Mouse (Mus musculus) T-helper 1 cell (primary cell): ENCODE data around the gene Abcd1.
"Not testable (repeated sequence)": the region's sequence is repeated elsewhere in the genome, so short reads cannot be mapped to it uniquely, and the experiment has no call there.

Experiments
- in situ Hi-C: fragments of 300-600 bp; cut with MboI, MseI; formaldehyde crosslinking; loops from one replicate; pipeline ENCODE4 v1.15.1; 2025; ENCODE audit warnings: high pct_unique_total_duplicates

Gene Abcd1

DNA sequence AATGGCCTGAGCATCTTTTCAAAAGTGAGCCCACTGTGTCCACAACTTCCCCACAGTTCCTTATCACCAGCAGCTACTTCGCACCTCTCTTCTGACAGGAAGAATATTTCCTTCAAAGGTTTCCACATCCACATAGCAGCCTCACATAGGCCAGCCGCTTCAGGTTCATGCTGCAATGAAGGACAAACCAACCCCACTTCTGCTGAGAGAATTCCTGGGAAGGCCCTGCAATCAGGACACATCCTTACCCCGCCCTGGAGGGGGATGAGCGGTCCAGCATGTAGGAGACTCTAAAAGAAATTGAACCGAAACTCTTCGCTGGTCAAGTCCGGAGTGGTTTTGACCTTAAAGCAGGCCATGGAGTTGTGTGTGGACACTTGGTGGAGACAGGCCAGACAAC, 23.4 kb downstream of the Abcd1 start:
- in situ Hi-C loops = not testable (repeated sequence)

DNA sequence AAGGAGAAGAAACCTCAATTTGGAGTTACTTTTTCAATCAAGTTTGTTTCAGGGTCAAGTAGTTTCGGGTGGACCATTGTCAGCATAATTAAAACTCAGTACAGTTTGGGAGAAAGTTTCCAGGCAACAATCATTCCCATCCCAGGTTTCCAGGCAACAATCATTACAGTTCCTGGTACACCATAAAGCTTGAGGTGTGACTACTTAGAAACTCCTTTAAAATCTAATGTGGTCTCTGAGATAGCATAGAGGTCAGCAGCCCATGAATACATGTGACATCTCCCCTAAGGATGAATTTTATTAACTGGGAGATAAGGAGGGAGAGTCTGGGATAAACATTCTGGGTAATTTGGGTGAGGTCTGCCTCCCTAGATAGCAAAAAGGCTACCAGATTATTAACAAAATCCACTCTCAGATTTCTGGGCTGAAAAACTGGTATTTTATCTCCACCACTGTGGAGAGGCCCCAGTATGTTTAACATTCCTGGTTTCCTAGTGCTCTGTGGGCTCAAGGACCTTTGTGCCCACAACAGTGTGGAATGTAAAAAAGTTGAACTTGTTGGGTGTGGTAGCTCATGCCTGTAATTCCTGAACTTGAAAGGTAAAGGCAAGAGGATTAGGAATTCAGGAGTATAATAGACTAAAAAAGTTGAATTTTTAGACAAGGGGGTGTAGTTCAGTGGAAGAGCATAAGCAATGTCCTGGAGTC, 28.5 kb downstream of the Abcd1 start:
- in situ Hi-C loops = no loop called here

DNA sequence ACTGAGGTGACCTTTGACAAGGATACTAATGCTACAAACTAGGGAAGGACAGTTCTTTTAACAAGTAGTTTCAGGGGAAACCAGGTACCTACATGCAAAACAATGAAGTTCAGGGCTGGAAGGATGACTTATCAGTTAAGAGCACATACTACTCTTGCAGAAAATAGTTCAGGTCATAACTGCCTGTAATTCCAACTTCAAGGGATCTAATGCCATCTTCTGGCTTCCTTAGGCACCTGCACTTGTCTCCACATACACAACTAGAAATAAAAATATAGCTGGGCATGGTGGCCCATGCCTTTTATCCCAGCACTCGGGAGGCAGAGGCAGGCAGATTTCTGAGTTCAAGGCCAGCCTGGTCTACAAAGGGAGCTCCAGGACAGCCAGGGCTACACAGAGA, 32.6 kb downstream of the Abcd1 start:
- in situ Hi-C loops = no loop called here

DNA sequence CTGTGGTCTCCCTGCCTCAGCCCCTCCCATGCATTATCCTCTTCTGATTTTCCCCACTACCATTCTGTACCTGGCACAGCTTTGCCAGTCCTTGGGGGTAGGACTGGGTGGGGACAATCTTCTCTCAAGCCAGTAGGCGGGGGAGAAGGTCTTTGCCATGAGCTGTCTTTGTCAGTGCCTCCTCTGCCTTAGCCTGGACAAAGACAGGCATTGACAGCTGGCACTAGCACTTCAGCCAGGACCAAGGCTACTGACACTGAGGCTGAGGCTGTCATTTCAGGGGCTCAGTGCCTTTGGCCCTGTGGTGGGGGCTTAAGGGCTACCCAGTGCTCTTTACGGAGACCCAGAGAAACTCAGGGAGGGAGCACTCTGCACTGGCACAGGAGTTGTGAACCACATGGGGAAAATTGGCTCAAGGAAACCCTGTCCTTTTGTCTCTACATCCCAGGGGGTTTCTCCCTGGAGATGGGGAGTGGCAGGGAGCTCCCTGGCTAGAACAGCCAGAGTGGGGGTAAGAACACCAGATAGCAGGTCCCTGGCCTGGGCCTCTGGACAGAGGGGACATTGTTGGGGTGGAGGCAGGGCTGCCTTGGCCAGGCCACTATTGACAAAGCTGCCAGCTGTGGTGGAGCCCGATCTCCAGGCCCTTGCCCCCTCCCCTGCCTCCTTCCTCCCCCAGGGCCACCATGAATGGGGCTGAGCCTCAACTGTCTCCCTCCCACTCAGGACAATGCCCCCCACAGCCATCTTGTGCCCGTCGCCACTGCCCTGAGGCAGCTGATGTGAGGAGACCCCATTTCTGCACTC, 40.1 kb downstream of the Abcd1 start, which contains the start of gene Plxnb3:
Plxnb3 (plus strand) TSS at position 757 of the 807 bp plus-strand sequence.
- in situ Hi-C loops = no loop called here

DNA sequence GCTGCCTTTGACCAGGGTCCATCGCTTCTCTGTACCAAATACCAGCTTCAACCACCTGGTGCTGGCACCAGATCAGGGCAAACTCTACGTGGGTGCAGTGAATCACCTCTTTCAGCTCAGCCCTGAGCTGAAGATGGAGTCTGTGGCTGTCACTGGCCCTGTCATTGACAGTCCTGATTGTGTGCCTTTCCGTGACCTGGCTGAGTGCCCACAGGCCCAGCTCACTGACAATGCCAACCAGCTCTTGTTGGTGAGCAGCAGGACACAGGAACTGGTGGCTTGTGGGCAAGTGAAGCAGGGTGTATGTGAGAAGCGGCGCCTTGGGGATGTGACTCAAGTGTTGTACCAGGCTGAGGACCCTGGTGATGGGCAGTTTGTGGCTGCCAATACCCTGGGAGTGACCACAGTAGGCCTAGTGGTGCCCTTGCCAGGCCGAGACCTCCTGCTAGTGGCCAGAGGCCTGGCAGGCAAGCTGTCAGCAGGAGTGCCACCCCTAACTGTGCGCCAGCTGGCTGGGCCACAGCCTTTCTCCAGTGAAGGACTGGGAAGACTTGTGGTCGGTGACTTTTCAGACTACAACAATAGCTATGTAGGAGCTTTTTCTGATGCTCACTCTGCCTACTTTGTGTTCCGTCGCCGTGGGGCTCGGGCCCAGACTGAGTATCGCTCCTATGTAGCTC, 42.4 kb downstream of the Abcd1 start:
- in situ Hi-C loops = no loop called here

DNA sequence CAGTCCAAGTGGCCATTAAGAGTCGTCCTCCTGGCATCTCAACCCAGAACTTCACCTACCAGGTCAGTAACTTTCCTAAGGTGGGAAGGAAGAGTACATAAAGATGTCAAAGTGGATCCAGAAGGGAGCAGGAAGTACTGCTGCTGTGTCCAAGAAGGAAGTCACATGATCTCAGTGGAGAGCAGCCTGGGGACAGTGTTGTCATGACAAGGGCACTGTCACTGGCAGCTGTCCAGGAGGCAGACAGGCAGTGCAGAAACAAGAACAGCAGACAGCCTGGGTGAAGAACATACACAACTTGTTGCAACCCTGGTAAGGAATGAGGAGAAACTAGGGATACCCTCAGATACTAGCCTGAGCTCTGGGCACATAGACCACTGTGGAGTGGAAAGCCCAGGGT, 48.9 kb downstream of the Abcd1 start:
- in situ Hi-C loops = no loop called here

DNA sequence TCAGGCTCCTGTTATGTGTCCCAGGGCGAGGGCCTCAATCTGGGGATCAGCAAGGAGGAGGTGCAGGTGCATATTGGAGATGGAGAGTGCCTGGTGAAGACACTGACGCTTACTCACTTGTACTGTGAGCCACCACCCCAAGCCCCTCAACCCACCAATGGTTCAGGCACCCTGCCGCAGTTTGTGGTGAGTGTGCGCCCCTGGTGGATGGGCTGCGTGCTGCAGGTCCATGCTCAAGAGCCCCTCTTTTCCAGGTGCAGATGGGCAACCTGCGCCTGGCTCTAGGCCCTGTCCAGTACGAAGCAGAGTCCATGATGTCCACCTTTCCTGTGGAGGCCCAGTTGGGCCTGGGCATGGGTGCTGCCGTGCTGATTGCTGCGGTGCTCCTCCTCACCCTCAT, 50.9 kb downstream of the Abcd1 start:
- in situ Hi-C loops = no loop called here

DNA sequence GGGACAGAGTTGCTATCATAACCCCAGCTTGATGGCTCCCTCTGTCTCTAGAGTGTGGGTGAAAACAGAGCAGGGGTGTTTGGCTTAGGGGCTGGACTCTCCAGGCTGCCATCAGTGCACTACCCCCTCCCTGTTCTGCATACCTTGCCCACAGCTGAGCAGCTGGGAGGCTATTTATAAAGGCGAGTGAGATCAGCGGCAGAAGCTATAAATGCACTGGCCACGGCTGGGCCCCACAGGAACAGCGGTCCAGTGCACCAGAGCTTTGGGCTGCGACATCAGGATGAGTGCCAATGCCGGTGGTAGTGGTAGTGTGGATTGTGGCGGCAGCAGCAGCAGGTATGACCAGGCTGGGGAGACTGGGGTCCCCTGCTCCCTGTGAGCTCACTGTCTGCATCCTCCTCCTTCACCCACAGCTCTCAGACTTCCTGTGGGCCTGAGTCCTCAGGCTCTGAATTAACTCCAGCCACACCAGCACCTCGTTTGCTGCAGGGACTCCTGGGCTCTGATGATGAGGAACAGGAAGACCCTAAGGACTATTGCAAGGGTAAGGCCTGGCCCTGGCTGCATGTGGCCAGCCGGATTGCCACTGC, 57.9 kb downstream of the Abcd1 start, which contains the start of gene Srpk3:
Srpk3 (plus strand) TSS at position 238 of the 593 bp plus-strand sequence.
- in situ Hi-C loops = no loop called here

DNA sequence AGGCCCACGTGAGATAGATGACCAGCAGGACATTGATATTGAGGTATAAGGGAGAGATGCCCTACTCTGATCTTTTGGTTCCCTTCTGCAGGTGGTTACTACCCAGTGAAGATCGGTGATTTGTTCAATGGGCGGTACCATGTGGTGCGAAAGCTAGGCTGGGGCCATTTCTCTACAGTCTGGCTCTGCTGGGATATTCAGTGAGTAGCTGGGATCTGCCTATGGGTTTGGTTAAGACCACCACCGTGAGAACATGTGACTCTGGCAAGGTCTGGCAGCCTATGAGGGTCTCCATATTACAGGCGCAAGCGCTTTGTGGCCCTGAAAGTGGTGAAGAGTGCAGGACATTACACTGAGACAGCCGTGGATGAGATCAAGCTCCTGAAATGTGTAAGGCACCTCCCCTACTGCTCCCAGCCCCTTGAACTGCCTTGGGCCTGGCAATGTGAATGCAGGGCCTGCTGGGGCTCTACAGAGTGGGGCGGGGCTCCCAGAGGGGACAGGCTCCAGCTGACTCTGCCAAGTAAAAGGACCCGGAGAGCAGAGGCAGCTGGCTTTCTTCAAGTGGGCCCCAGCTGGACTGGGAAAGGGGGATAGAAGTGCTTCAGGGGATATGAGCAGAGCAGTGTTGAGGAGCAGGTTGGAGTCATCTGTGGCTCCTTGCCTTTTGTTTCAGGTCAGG, 58.5 kb downstream of the Abcd1 start:
- in situ Hi-C loops = no loop called here

DNA sequence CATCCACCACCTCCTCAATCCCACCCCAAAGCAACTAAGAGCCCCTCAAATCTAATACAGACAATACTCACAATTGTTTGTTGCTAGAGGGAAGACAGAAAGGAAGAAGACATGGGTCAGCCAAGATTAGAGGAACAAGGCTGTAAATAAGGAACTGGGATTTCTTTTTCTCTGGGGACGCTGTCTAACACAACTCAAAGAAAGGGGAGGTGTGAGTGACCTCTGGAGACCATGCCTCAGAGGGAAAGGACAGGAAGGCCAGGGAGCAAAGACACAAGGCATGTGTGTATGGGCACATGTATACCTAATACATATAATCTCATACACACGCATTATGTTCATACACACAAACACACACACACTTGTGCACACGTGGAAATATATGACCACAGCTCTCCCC, 65.8 kb downstream of the Abcd1 start:
- in situ Hi-C loops = loop anchor here (5.0 kb wide), 1 partner anchor 170 kb away; no protein-coding TSS in a partner anchor

DNA sequence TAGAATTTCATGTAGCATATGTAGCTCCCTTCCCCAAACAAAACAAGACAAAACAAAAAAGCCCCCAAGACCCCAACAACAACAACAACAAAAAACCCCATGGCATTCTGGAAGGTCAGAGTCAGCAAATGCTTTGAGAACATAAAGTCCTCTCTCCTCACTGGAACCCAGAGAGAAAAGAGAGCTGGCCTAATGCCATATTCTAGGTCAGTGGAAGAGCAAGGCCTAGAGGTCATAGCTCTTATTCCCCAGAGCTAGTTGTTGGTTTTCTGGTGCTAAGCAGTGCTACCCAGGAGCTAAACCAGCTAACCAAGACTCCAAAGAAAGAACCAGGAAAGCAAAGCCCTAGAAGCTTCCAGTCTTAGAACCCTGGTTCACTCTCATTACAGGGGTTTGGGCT, 69.3 kb downstream of the Abcd1 start:
- in situ Hi-C loops = no loop called here

DNA sequence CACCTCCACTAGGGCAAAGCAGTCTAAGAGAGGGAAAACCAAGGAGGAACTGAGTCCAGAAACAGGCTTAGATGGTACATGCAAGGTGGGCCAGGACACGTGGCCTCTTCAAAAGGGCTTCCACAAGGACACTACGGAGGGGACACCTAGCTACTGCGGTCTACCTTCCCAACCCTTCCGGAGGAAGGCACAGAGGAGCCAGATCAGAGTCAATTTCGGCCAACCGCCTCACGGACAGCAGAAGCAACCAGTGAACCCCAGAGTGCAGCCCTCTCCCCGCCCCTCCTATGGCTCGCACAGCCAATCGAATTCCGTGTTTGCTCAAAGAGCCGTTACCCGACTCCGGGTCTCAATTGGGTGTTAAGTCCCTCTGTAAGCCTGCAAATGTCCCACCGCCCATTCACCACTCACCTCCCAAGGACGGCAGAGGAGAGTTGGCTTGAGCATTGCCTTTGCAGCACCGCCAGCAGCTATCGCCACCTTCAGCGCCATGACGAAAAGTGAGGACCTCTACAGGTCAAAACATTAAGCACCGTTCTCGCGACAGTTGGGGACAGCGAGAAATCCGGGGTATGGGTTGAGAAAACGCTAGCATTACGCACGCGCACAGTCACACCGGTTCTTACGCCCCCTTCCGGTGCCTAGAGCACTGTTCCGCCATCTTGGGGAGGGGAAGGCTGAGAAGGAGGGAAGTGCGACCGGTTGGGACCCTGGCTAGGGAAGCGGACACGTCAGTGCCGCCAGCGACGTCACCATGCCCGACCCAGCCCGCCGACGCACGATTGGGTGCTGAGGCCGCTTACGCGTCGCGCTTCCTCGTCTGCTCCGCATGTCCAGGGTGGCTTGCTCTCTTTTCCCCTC, 70.2 kb downstream of the Abcd1 start, which contains the start of the genes Idh3g and Ssr4:
Idh3g (minus strand) TSS at position 534 of the 861 bp plus-strand sequence.
Ssr4 (plus strand) TSS at position 665 of the 861 bp plus-strand sequence.
- in situ Hi-C loops = no loop called here

DNA sequence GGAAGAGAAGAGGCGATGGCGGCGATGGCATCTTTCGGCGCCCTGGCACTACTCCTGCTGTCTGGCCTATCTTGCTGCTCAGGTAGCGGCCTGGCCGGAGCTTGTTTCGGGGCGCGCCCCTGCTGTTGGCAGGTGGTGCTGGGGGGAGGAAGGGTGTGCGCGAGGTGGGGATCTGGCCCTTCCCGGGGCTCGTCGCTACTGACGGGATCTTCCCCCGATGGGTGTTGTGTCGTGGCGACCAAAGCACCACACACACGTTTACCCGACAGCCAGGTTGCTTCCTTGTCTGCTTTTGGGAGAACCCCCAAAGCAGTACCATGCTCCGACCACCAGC, 70.8 kb downstream of the Abcd1 start:
- in situ Hi-C loops = no loop called here
